Mouse (Mus musculus) left cerebral cortex, postnatal 25 days (tissue): ENCODE measurements around the gene Ccdc117. TPM values are rescaled to one million over a fixed set of nuclear protein-coding genes. Genes with fewer than 3 reads are reported as not detected.
"Not testable (repeated sequence)": the region's sequence is repeated elsewhere in the genome, so short reads cannot be mapped to it uniquely, and the experiment has no call there.

Experiments used
- DNase-seq, 2 experiments: peaks; one replicate each; pipeline ENCODE4 v3.0.0; 2022; ENCODE audit warnings: low spot score in 2 of 2, mixed read lengths in 1 of 2
- intact Hi-C: fragments of 180-260 bp; cut with DNase I; formaldehyde crosslinking; loops from one replicate; pipeline ENCODE4 v1.15.1; 2025
- total RNA-seq, 2 experiments: library from RNA; stranded (reverse); gene quantifications; 2 replicates each; pipeline ENCODE4 v1.2.3; 2021

Ccdc117 gene
- total RNA-seq, 2 experiments from 2014 or later: 13.8 to 15.4 TPM

- DNase-seq: no peak
- intact Hi-C loops: loop anchor here (5.0 kb wide), 2 partner anchors 152 to 167 kb away; no protein-coding TSS in a partner anchor
These were observed 1.7 kb downstream of the Ccdc117 start for GRCm38 (mm10) chr11:5540331-5540730.

GRCm38 (mm10) chr11:5537454-5537853, 4.5 kb downstream of the Ccdc117 start:
- intact Hi-C loops, DNase-seq: not testable (repeated sequence)

GRCm38 (mm10) chr11:5533108-5533507, 8.9 kb downstream of the Ccdc117 start:
- DNase-seq: no peak
- intact Hi-C loops: no loop called here

- no peak for DNase-seq
- intact Hi-C loops: no loop called here
These were observed 11.3 kb downstream of the Ccdc117 start for GRCm38 (mm10) chr11:5530717-5531116.

- intact Hi-C loops: no loop called here
- DNase-seq: no peak
These were observed 11.8 kb downstream of the Ccdc117 start for GRCm38 (mm10) chr11:5530172-5530571.

- intact Hi-C loops: no loop called here
- DNase-seq: no peak
These were observed 13.1 kb downstream of the Ccdc117 start for GRCm38 (mm10) chr11:5528841-5529240.

- DNase-seq: no peak
- intact Hi-C loops: no loop called here
These were observed 14.0 kb downstream of the Ccdc117 start for GRCm38 (mm10) chr11:5527865-5528523.

- no peak for DNase-seq
- intact Hi-C loops: no loop called here
These were observed 15.2 kb downstream of the Ccdc117 start for GRCm38 (mm10) chr11:5526573-5527439.

- no peak for DNase-seq
- intact Hi-C loops: no loop called here
These were observed 16.6 kb downstream of the Ccdc117 start for GRCm38 (mm10) chr11:5525418-5525817.

GRCm38 (mm10) chr11:5522798-5523415, 19.1 kb downstream of the Ccdc117 start:
- intact Hi-C loops: no loop called here
- DNase-seq: no peak

GRCm38 (mm10) chr11:5521516-5522291, 20.3 kb downstream of the Ccdc117 start:
- peak; percentile 75 to 91 for DNase-seq
- intact Hi-C loops: loop anchor here (2.0 kb wide), 1 partner anchor 37 kb away; no protein-coding TSS in a partner anchor

- DNase-seq: no peak
- intact Hi-C loops: loop anchor here (2.0 kb wide), 1 partner anchor 36 kb away; no protein-coding TSS in a partner anchor
These were observed 20.8 kb downstream of the Ccdc117 start for GRCm38 (mm10) chr11:5521266-5521515.

- intact Hi-C loops: loop anchor here (2.0 kb wide), 1 partner anchor 36 kb away; no protein-coding TSS in a partner anchor
- peak; percentile 99 for DNase-seq
These were observed 21.3 kb downstream of the Ccdc117 start, which contains the start of gene Xbp1 for GRCm38 (mm10) chr11:5520412-5521265. TSS of gene Xbp1 (plus strand) at chr11:5520659.

GRCm38 (mm10) chr11:5519681-5520080, 22.3 kb downstream of the Ccdc117 start:
- intact Hi-C loops: loop anchor here (2.0 kb wide), 1 partner anchor 35 kb away; no protein-coding TSS in a partner anchor
- no peak for DNase-seq

GRCm38 (mm10) chr11:5517346-5517745, 24.6 kb downstream of the Ccdc117 start:
- intact Hi-C loops: no loop called here

GRCm38 (mm10) chr11:5516617-5517016, 25.4 kb downstream of the Ccdc117 start:
- intact Hi-C loops: no loop called here
- DNase-seq: no peak

More at GRCm38 (mm10) chr11:5517346-5517745, 24.6 kb downstream of the Ccdc117 start:
- DNase-seq: no peak

- intact Hi-C loops: no loop called here
- DNase-seq: no peak
These were observed 25.8 kb downstream of the Ccdc117 start for GRCm38 (mm10) chr11:5516151-5516550.

GRCm38 (mm10) chr11:5515655-5516054, 26.3 kb downstream of the Ccdc117 start:
- no peak for DNase-seq
- intact Hi-C loops: no loop called here

GRCm38 (mm10) chr11:5515196-5515595, 26.8 kb downstream of the Ccdc117 start:
- intact Hi-C loops: no loop called here
- no peak for DNase-seq
